In genomic region chr11:43626300-43626926, GRCm38 (mm10) we compare ENCODE assay signal across 10 mouse cellular contexts. TPM values are rescaled to one million over a fixed set of nuclear protein-coding genes. Genes with fewer than 3 reads are reported as not detected.
DNase-seq lines count a peak whose midpoint lies in the region; ATAC-seq lines count a peak whose summit lies in the region.
"Had no signal": no experiment of that assay in that cellular context is flagged by ENCODE, and none has a peak within 500 bp of the region (broad histone marks: within the 10 kb centered on the region; RNA-seq: fewer than 3 reads in every experiment).

No protein-coding gene starts in this region.

- peak overlapping the region; percentile 10 for H3K4me3 ChIP-seq in embryonic facial prominence, embryonic 14.5 days (ENCODE audit: low read depth, low read length)
- H3K4me3 ChIP-seq in lung, embryonic 16.5 days (ENCODE audit: low read length) = peak overlapping the region; percentile 2

- peak; percentile 66 for ATAC-seq in embryonic facial prominence, embryonic 14.5 days (ENCODE audit: low read depth)
- peak; percentile 59 for ATAC-seq in lung, embryonic 16.5 days (ENCODE audit: low read depth)
- ATAC-seq: Patski had no signal

- DNase-seq in urinary bladder, postnatal 25 days (ENCODE audit: low spot score) = peak; percentile 32
- DNase-seq in urinary bladder, adult 2 months (ENCODE audit: low spot score) = no peak
- peak; percentile 74 for DNase-seq in embryonic facial prominence, embryonic 14.5 days (ENCODE audit: low spot score)
- peak; percentile 23 for DNase-seq in heart, postnatal 25 days (ENCODE audit: low spot score)
- DNase-seq in kidney, postnatal 4 days = peak; percentile 78 to 86
- peak; percentile 75 to 79 for DNase-seq in right cerebral cortex, postnatal 10 days (ENCODE audit: low spot score in 2 of 2)
- DNase-seq in spleen, postnatal 14 days (ENCODE audit: low spot score in 2 of 2) = no peak

- intact Hi-C loops in heart, postnatal 25 days (cut with DNase I) = no loop called here

- H3K9me3 ChIP-seq in embryonic facial prominence, embryonic 14.5 days (ENCODE audit: control insufficient read depth, low read length) = no peaks in the 10 kb centered on the region
- H3K9me3 ChIP-seq in lung, embryonic 16.5 days (ENCODE audit: control insufficient read depth, low read length) = no peaks in the 10 kb centered on the region

- peak overlapping the region; percentile 28 for H3K9ac ChIP-seq in embryonic facial prominence, embryonic 14.5 days (ENCODE audit: low read depth, low read length)
- peak overlapping the region; percentile 17 for H3K9ac ChIP-seq in lung, embryonic 16.5 days (ENCODE audit: low read length)

- 8% methylated on average over 11 of the region's 12 CpGs for WGBS in embryonic facial prominence, embryonic 14.5 days
- WGBS in lung, embryonic 16.5 days = 15% methylated on average over 12 of the region's 12 CpGs

- peak overlapping the region; percentile 10; the same call in 1 of the 2 replicates for H3K27ac ChIP-seq in embryonic facial prominence, embryonic 14.5 days (replicated peaks; ENCODE audit: low read depth, low read length)
- no peak overlapping the region for H3K27ac ChIP-seq in lung, embryonic 16.5 days (ENCODE audit: low read length)

- peaks cover 17% of the 10 kb centered on the region for H3K4me1 ChIP-seq in embryonic facial prominence, embryonic 14.5 days (ENCODE audit: control insufficient read depth, insufficient read depth, low read length)
- H3K4me1 ChIP-seq in lung, embryonic 16.5 days (replicated peaks; ENCODE audit: control insufficient read depth, insufficient read depth, low read length) = peaks cover 8% of the 10 kb centered on the region

- no peaks in the 10 kb centered on the region for H3K27me3 ChIP-seq in embryonic facial prominence, embryonic 14.5 days (replicated peaks; ENCODE audit: control insufficient read depth, insufficient read depth, low read length)
- H3K27me3 ChIP-seq in lung, embryonic 16.5 days (ENCODE audit: control insufficient read depth, insufficient read depth, low read depth, low read length) = no peaks in the 10 kb centered on the region
- H3K27me3 ChIP-seq: Patski had no signal

- H3K36me3 ChIP-seq in embryonic facial prominence, embryonic 14.5 days (ENCODE audit: control insufficient read depth, insufficient read depth, low read length) = no peaks in the 10 kb centered on the region
- H3K36me3 ChIP-seq in lung, embryonic 16.5 days (ENCODE audit: control insufficient read depth, insufficient read depth, low read length) = no peaks in the 10 kb centered on the region

- peak overlapping the region; percentile 44 for H3K4me2 ChIP-seq in embryonic facial prominence, embryonic 14.5 days (ENCODE audit: low read depth, low read length)
- H3K4me2 ChIP-seq in lung, embryonic 16.5 days (ENCODE audit: low read depth, low read length) = peak overlapping the region; percentile 31

RNA-seq across cellular contexts. Expression of gene Fabp6, which starts 25.1 kb away (rescaled TPM):
- polyA plus RNA-seq in urinary bladder, adult 2 months (2012; rRNA removed) = 1.6 and 3.0 TPM in 2 replicates
- not detected in 2 replicates for polyA plus RNA-seq in embryonic facial prominence, embryonic 14.5 days (2014; fragmentation: Nextera tagmentation; extraction: Ambion mirVana)
- not detected for total RNA-seq in heart, postnatal 25 days (2021)
- 3.2 TPM in 1 of 2 replicates, not detected in the other for polyA plus RNA-seq in lung, embryonic 16.5 days (2015; fragmentation: Nextera tagmentation; extraction: Ambion mirVana)
- total RNA-seq: layer of hippocampus, adult 18-20 months had no signal

RNA-seq across cellular contexts. Expression of gene 4933415A04Rik, which starts 39.6 kb away (rescaled TPM):
- 0.50 and 0.55 TPM in 2 replicates for polyA plus RNA-seq in urinary bladder, adult 2 months (2012; rRNA removed)
- 1.6 and 2.2 TPM in 2 replicates for polyA plus RNA-seq in embryonic facial prominence, embryonic 14.5 days (2014; fragmentation: Nextera tagmentation; extraction: Ambion mirVana)
- total RNA-seq in heart, postnatal 25 days (2021) = under 1 TPM; 0.49 to 0.67 TPM
- 5.1 and 6.1 TPM in 2 replicates for polyA plus RNA-seq in lung, embryonic 16.5 days (2015; fragmentation: Nextera tagmentation; extraction: Ambion mirVana)

RNA-seq across cellular contexts. Expression of gene Pwwp2a, which starts 55.4 kb away (rescaled TPM):
- polyA plus RNA-seq in urinary bladder, adult 2 months (2012; rRNA removed) = 25.2 and 25.5 TPM in 2 replicates
- 28.3 and 31.1 TPM in 2 replicates for polyA plus RNA-seq in embryonic facial prominence, embryonic 14.5 days (2014; fragmentation: Nextera tagmentation; extraction: Ambion mirVana)
- total RNA-seq in heart, postnatal 25 days (2021) = 10 to 100 TPM; 18.9 to 20.9 TPM
- 11.6 and 13.3 TPM in 2 replicates for polyA plus RNA-seq in lung, embryonic 16.5 days (2015; fragmentation: Nextera tagmentation; extraction: Ambion mirVana)

Comparison
In these comparisons a context has a peak if more than half of its experiments do, and no peak if none do; other contexts are left out.
1. DNase-seq: peak in urinary bladder, postnatal 25 days (single experiment), embryonic facial prominence, embryonic 14.5 days (single experiment), heart, postnatal 25 days (single experiment), kidney, postnatal 4 days (2 of 2) and right cerebral cortex, postnatal 10 days (2 of 2); none in urinary bladder, adult 2 months (single experiment) and spleen, postnatal 14 days (0 of 2).